ENCODE assay signal across 10 mouse cellular contexts in genomic region chr4:123797856-123798255, GRCm38 (mm10). TPM values are rescaled to one million over a fixed set of nuclear protein-coding genes. Genes with fewer than 3 reads are reported as not detected.
DNase-seq lines count a peak whose midpoint lies in the region; ATAC-seq lines count a peak whose summit lies in the region.
"Had no signal": no experiment of that assay in that cellular context is flagged by ENCODE, and none has a peak within 500 bp of the region (broad histone marks: within the 10 kb centered on the region; RNA-seq: fewer than 3 reads in every experiment).

No protein-coding gene starts in this region.

- H3K36me3 ChIP-seq in forebrain, embryonic 16.5 days (ENCODE audit: control insufficient read depth, insufficient read depth), result no peaks in the 10 kb centered on the region
- H3K36me3 ChIP-seq: stomach, embryonic 15.5 days had no signal

- WGBS in forebrain, embryonic 16.5 days, result 25% methylated on average over 7 of the region's 7 CpGs

- no peak overlapping the region for H3K4me2 ChIP-seq in forebrain, embryonic 16.5 days (ENCODE audit: low read length)
- H3K4me2 ChIP-seq: stomach, embryonic 15.5 days had no signal

- peak; percentile 96 for ATAC-seq in forebrain, embryonic 16.5 days

- peaks cover 6% of the 10 kb centered on the region for H3K4me1 ChIP-seq in forebrain, embryonic 16.5 days (replicated peaks; ENCODE audit: control insufficient read depth, insufficient read depth, low read length)
- H3K4me1 ChIP-seq: stomach, embryonic 15.5 days had no signal

- H3K4me3 ChIP-seq in forebrain, embryonic 16.5 days (replicated peaks; ENCODE audit: low read length), result no peak overlapping the region
- H3K4me3 ChIP-seq: stomach, embryonic 15.5 days had no signal

- peak overlapping the region; percentile 45 for H3K27ac ChIP-seq in forebrain, embryonic 16.5 days (ENCODE audit: low read length)
- H3K27ac ChIP-seq: stomach, embryonic 15.5 days had no signal

- H3K9ac ChIP-seq in forebrain, embryonic 16.5 days (replicated peaks; ENCODE audit: low read depth, low read length), result no peak overlapping the region
- H3K9ac ChIP-seq: stomach, embryonic 15.5 days had no signal

- no peaks in the 10 kb centered on the region for H3K9me3 ChIP-seq in forebrain, embryonic 16.5 days (ENCODE audit: control insufficient read depth, low read length)
- H3K9me3 ChIP-seq: stomach, embryonic 15.5 days had no signal

- peak; percentile 8 for DNase-seq in cerebellum, adult 8-10 months
- peak; percentile 74 to 83 for DNase-seq in layer of hippocampus, postnatal 36 days
- DNase-seq in neural tube, embryonic 10.5 days (ENCODE audit: extremely low spot score, low spot score), result peak; percentile 48
- DNase-seq in urinary bladder, postnatal 4 days (ENCODE audit: low spot score in 2 of 2), result no peak
- DNase-seq in spleen, postnatal 14 days (ENCODE audit: low spot score in 2 of 2), result no peak
- DNase-seq in adrenal gland, postnatal 10 days, result no peak
- no peak for DNase-seq in adipocyte (ENCODE audit: low spot score)

- no peaks in the 10 kb centered on the region for H3K27me3 ChIP-seq in forebrain, embryonic 16.5 days (replicated peaks; ENCODE audit: control insufficient read depth, insufficient read depth, low read length)
- H3K27me3 ChIP-seq: stomach, embryonic 15.5 days had no signal

RNA-seq across cellular contexts. Expression of gene Rhbdl2, which starts 10.2 kb away (rescaled TPM):
- polyA plus RNA-seq in forebrain, embryonic 16.5 days (2015; fragmentation: Nextera tagmentation; extraction: Ambion mirVana), result 1.1 and 1.4 TPM in 2 replicates
- 1 to 10 TPM in 1 of 2 experiments, under 1 TPM in 1; 0.72 to 1.1 TPM for total RNA-seq in layer of hippocampus, postnatal 36 days (2021)
- total RNA-seq in adrenal gland, postnatal 10 days (2021), result 1 to 10 TPM; 1.3 to 2.3 TPM
- total RNA-seq: hematopoietic stem cell, adult 5-6 weeks had no signal

RNA-seq across cellular contexts. Expression of gene Akirin1, which starts 47.7 kb away (rescaled TPM):
- 74.1 and 74.6 TPM in 2 replicates for polyA plus RNA-seq in forebrain, embryonic 16.5 days (2015; fragmentation: Nextera tagmentation; extraction: Ambion mirVana)
- total RNA-seq in layer of hippocampus, postnatal 36 days (2021), result 10 to 100 TPM; 56.8 to 65.2 TPM
- total RNA-seq in adrenal gland, postnatal 10 days (2021), result 10 to 100 TPM; 42.3 to 50.1 TPM

Comparison
In these comparisons a context has a peak if more than half of its experiments do, and no peak if none do; other contexts are left out.
1. DNase-seq: peak in cerebellum, adult 8-10 months (single experiment), layer of hippocampus, postnatal 36 days (2 of 2) and neural tube, embryonic 10.5 days (single experiment); none in urinary bladder, postnatal 4 days (0 of 2), spleen, postnatal 14 days (0 of 2), adrenal gland, postnatal 10 days (single experiment) and adipocyte (single experiment).